21 mouse cellular contexts compared by ENCODE assay signal in genomic region chr19:32587727-32588126, GRCm38 (mm10). TPM values are rescaled to one million over a fixed set of nuclear protein-coding genes. Genes with fewer than 3 reads are reported as not detected.
DNase-seq lines count a peak whose midpoint lies in the region; ATAC-seq and TF ChIP-seq lines count a peak whose summit lies in the region.
"Had no signal": no experiment of that assay in that cellular context is flagged by ENCODE, and none has a peak within 500 bp of the region (broad histone marks: within the 10 kb centered on the region; RNA-seq: fewer than 3 reads in every experiment).

No protein-coding gene starts in this region.

- CTCF ChIA-PET in Patski (lab: Charles Lee), result interaction anchor here (1.0 to 1.1 kb wide), 2 partner anchors 11 to 30 kb away, joined by 3 to 5 read pairs; no protein-coding TSS in a partner anchor

- no peak overlapping the region for H3K4me2 ChIP-seq in heart, postnatal 0 days (ENCODE audit: low read depth, low read length)
- no peak overlapping the region for H3K4me2 ChIP-seq in forebrain, embryonic 11.5 days (ENCODE audit: low read depth, low read length, severe bottlenecking)
- H3K4me2 ChIP-seq: embryonic facial prominence, embryonic 13.5 days; forebrain, embryonic 13.5 days; heart, embryonic 11.5 days; heart, embryonic 15.5 days; hindbrain, embryonic 14.5 days had no signal

- H3K9me3 ChIP-seq in heart, postnatal 0 days (replicated peaks; ENCODE audit: control insufficient read depth, low read length), result no peaks in the 10 kb centered on the region
- no peaks in the 10 kb centered on the region for H3K9me3 ChIP-seq in forebrain, embryonic 11.5 days (ENCODE audit: control insufficient read depth, low read length)
- H3K9me3 ChIP-seq: forebrain, embryonic 13.5 days; heart, embryonic 15.5 days; hindbrain, embryonic 10.5 days had no signal

- in situ Hi-C loops in Patski (cut with MboI; ENCODE audit: low pct_unique_long_range_greater_than_20kb), result no loop called here

- no peak for TF ChIP-seq EP300 in heart, postnatal 0 days (IDR thresholded peaks at IDR 0.05; ENCODE audit: low read depth)
- TF ChIP-seq EP300 in heart, adult 2 months (IDR thresholded peaks at IDR 0.05; ENCODE audit: insufficient read depth, low read depth, low read length), result no peak

- H3K9ac ChIP-seq in heart, postnatal 0 days (replicated peaks; ENCODE audit: low read depth, low read length), result no peak overlapping the region
- H3K9ac ChIP-seq in heart, adult 2 months (ENCODE audit: low read depth, low read length), result no peak overlapping the region
- H3K9ac ChIP-seq in forebrain, embryonic 11.5 days (ENCODE audit: low read length), result no peak overlapping the region
- H3K9ac ChIP-seq: embryonic facial prominence, embryonic 13.5 days; forebrain, embryonic 13.5 days; forebrain, postnatal 0 days; heart, embryonic 15.5 days; hindbrain, embryonic 14.5 days had no signal

- no peak for TF ChIP-seq CTCF in heart, postnatal 0 days (IDR thresholded peaks at IDR 0.05; ENCODE audit: low read depth)
- no peak for TF ChIP-seq CTCF in heart, adult 2 months (IDR thresholded peaks at IDR 0.05)
- no peak for TF ChIP-seq CTCF in Patski (IDR thresholded peaks at IDR 0.05)

- intact Hi-C loops in heart, adult 2 months (cut with DNase I), result no loop called here

- no peak overlapping the region for H3K4me3 ChIP-seq in heart, postnatal 0 days (ENCODE audit: low read depth, low read length)
- no peak overlapping the region for H3K4me3 ChIP-seq in heart, adult 2 months
- H3K4me3 ChIP-seq in forebrain, embryonic 11.5 days (ENCODE audit: low read depth, low read length), result no peak overlapping the region
- H3K4me3 ChIP-seq: embryonic facial prominence, embryonic 13.5 days; forebrain, embryonic 13.5 days; heart, embryonic 15.5 days; hindbrain, embryonic 10.5 days had no signal

- no peaks in the 10 kb centered on the region for H3K36me3 ChIP-seq in heart, postnatal 0 days (replicated peaks; ENCODE audit: control insufficient read depth, insufficient read depth, low read length)
- H3K36me3 ChIP-seq in heart, adult 2 months (ENCODE audit: control insufficient read depth, insufficient read depth, low read length), result no peaks in the 10 kb centered on the region
- H3K36me3 ChIP-seq in forebrain, embryonic 11.5 days (ENCODE audit: control insufficient read depth, insufficient read depth, low read length), result no peaks in the 10 kb centered on the region
- H3K36me3 ChIP-seq: embryonic facial prominence, embryonic 13.5 days; heart, embryonic 15.5 days; hindbrain, embryonic 10.5 days had no signal

- H3K4me1 ChIP-seq in heart, postnatal 0 days (ENCODE audit: control insufficient read depth, insufficient read depth), result no peaks in the 10 kb centered on the region
- no peaks in the 10 kb centered on the region for H3K4me1 ChIP-seq in heart, adult 2 months (ENCODE audit: control insufficient read depth, insufficient read depth, low read length)
- H3K4me1 ChIP-seq in forebrain, embryonic 11.5 days (replicated peaks; ENCODE audit: control insufficient read depth, insufficient read depth, low read length), result no peaks in the 10 kb centered on the region
- H3K4me1 ChIP-seq: embryonic facial prominence, embryonic 13.5 days; forebrain, embryonic 13.5 days; hindbrain, embryonic 10.5 days had no signal

- ATAC-seq in heart, postnatal 0 days (ENCODE audit: insufficient read depth, low read depth), result peak; percentile 75
- peak; percentile 99 for ATAC-seq in Patski
- ATAC-seq in forebrain, embryonic 11.5 days (replicated peaks; ENCODE audit: low FRiP score), result no peak
- ATAC-seq: forebrain, embryonic 13.5 days; forebrain, postnatal 0 days had no signal

- no peaks in the 10 kb centered on the region for H3K27me3 ChIP-seq in heart, postnatal 0 days (ENCODE audit: control insufficient read depth, insufficient read depth, low read length)
- H3K27me3 ChIP-seq in heart, adult 2 months (ENCODE audit: control insufficient read depth, insufficient read depth, low read length), result no peaks in the 10 kb centered on the region
- H3K27me3 ChIP-seq in Patski, result no peaks in the 10 kb centered on the region
- H3K27me3 ChIP-seq in forebrain, embryonic 11.5 days (ENCODE audit: control insufficient read depth, insufficient read depth, low read length), result no peaks in the 10 kb centered on the region
- H3K27me3 ChIP-seq: embryonic facial prominence, embryonic 13.5 days; forebrain, embryonic 13.5 days; heart, embryonic 15.5 days had no signal

- 51% methylated on average over 6 of the region's 6 CpGs for WGBS in heart, postnatal 0 days
- 53% methylated on average over 6 of the region's 6 CpGs for WGBS in heart, adult 2 months
- WGBS in forebrain, embryonic 11.5 days, result 50% methylated on average over 6 of the region's 6 CpGs

- no peak overlapping the region for H3K27ac ChIP-seq in heart, postnatal 0 days (ENCODE audit: low read depth)
- H3K27ac ChIP-seq in heart, adult 2 months, result no peak overlapping the region
- no peak overlapping the region for H3K27ac ChIP-seq in forebrain, embryonic 11.5 days (ENCODE audit: low read depth, low read length)
- H3K27ac ChIP-seq: embryonic facial prominence, embryonic 13.5 days; forebrain, embryonic 13.5 days; heart, embryonic 15.5 days; hindbrain, embryonic 10.5 days; hindbrain, embryonic 14.5 days had no signal

- POLR2A ChIA-PET in Patski (lab: Charles Lee), result interaction anchor here (0.6 kb wide), 1 partner anchor 67 kb away, joined by 4 read pairs; no protein-coding TSS in a partner anchor

- H3K79me2 ChIP-seq in heart, adult 2 months (replicated peaks; ENCODE audit: control insufficient read depth, insufficient read depth, low read length), result no peaks in the 10 kb centered on the region

- peak; percentile 34 for DNase-seq in heart, postnatal 0 days (ENCODE audit: low spot score)
- no peak for DNase-seq in heart, adult 2 months
- peak; percentile 20 for DNase-seq in kidney, postnatal 10 days
- DNase-seq in kidney, adult 8-10 months, result no peak
- DNase-seq in ES-CJ7 (ENCODE audit: low read depth, low spot score), result peak; percentile 48
- DNase-seq in Patski (ENCODE audit: low read depth, low spot score), result no peak
- DNase-seq in forebrain, embryonic 11.5 days (ENCODE audit: low spot score), result no peak
- DNase-seq in natural killer cell, adult 2 months (ENCODE audit: low spot score in 2 of 2), result no peak
- DNase-seq: adrenal gland, adult 2 months; adrenal gland, postnatal 25 days; cerebellum, adult 18-20 months; cerebellum, adult 9-11 months; cerebellum, postnatal 36 days; forebrain, postnatal 0 days; gastrocnemius, postnatal 25 days had no signal

- TF ChIP-seq POLR2A in heart, adult 2 months (IDR thresholded peaks at IDR 0.05; ENCODE audit: insufficient read depth, low read depth, low read length), result no peak

RNA-seq across cellular contexts. Expression of gene Papss2, which starts 7.9 kb away (rescaled TPM):
- 5.3 and 9.0 TPM in 2 replicates for total RNA-seq in heart, postnatal 0 days (2014; rRNA removed; ENCODE audit: low replicate concordance)
- polyA plus RNA-seq in heart, postnatal 0 days (2015; fragmentation: Nextera tagmentation; extraction: Ambion mirVana), result 1.5 and 2.0 TPM in 2 replicates
- total RNA-seq in heart, adult 2 months (2021), result 10 to 100 TPM; 12.2 to 14.0 TPM
- polyA plus RNA-seq in heart, adult 2 months (2012; rRNA removed), result 6.2 and 9.1 TPM in 2 replicates
- polyA plus RNA-seq in Patski (2021), result 0.90 TPM
- 1.9 and 2.9 TPM in 2 replicates for polyA plus RNA-seq in forebrain, embryonic 11.5 days (2014; fragmentation: Nextera tagmentation; extraction: Ambion mirVana)

Comparison
In these comparisons a context has a peak if more than half of its experiments do, and no peak if none do; other contexts are left out.
1. DNase-seq: peak in heart, postnatal 0 days (single experiment), kidney, postnatal 10 days (single experiment) and ES-CJ7 (single experiment); none in heart, adult 2 months (0 of 2), kidney, adult 8-10 months (0 of 2), Patski (single experiment), forebrain, embryonic 11.5 days (single experiment) and natural killer cell, adult 2 months (0 of 2).